Mouse (Mus musculus): Measurements from ENCODE around the gene Ada.

Ada gene

GRCm38 (mm10) chr2:163728300-163728699 lies 21.7 kb downstream of the Ada start:
- DNase-seq: no peak

- no peak for DNase-seq
Measured at GRCm38 (mm10) chr2:163726766-163727393, 23.2 kb downstream of the Ada start.

DNA sequence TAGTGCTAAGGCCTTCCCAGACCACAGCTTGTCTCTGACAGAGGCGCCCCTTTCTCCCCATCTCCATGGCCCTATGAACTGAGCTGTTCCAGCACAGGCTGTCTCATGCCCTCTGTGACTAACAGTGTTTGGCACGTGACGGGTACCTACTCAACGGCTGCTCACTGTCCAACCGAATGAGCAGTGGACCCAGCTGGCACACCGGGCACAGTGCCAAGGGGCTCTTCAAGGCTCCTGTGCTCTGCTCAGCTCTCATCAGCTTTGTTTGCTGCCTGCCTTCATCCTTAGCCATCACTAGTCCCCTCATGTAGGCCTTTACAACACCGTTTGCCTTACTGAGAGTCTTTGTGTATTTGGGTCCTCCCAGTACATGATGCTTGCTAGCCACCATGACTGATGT lies 27.5 kb downstream of the Ada start:
- peak; percentile 42 for DNase-seq

- DNase-seq: no peak
Measured at GRCm38 (mm10) chr2:163719616-163720015, 30.4 kb downstream of the Ada start.

DNA sequence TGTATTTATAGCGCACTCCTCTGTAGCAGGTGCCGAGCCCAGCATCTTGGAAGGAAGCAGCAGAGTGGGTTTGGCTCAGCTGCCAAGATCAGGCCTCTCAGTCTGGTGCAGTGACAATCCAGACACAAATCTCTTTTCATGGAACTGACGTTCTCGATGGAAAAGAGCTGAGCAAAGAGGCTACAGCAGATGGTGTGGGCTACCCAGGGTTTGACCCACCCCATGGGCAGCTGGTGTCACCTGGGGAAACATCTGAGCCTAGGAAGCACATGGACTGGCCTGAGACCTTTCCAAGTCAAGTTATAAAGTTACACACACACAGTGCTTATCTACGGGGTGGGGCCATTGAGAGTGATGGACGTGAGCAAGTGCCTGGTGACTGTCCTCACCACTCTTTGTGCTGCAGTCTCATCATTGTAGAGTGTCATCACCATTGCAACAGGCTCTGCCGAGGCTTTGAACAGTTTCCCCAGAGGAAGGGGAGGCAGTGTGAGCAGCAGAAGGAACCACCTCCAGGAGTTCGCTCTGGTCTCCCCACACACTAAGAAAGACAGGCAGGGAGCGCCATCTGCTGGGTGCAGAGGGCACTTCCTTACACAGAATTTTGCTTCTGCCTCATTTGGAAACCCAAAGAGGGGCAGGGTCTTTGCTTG lies 31.0 kb downstream of the Ada start:
- peak; percentile 79 for DNase-seq

DNA sequence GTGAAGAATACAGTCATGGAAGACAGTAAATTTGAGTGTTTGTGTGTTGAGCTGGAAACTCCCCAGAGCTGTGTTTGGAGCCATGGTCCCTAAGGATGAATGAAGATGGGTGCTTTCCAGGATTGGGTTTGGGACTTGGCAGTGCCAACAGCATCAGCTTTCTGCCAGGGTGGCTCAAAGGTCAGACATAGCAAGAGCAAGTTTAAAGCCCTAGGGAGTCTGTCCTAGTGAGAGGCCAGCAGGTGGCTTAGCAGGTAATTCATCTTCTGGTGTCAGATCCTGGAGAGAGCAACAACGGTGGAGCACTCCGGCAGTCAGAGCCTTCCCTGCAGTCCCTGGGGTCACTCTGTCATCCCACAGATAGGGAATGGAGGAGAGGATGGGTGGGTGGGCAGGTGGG lies 31.5 kb downstream of the Ada start:
- no peak for DNase-seq

DNA sequence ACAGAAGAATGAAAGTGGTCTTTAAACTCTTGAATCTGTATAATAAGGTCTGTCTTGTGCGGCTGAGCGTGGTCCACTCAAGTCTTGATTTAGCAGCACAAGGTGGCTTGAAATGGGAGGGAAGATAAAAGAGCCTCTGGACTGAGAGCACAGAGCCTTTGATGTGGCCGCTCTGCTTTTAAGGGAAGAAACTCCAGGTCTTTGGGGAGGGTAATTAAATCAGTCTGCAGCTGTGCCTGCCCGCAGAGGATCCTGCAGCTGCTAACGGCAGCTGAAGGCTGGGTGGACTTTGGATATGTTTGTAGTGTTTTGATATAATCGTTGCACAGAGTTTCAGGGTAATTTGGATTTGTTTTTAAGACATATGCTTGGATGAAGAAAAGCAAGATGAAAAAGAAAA lies 33.2 kb downstream of the Ada start:
- DNase-seq: no peak

DNA sequence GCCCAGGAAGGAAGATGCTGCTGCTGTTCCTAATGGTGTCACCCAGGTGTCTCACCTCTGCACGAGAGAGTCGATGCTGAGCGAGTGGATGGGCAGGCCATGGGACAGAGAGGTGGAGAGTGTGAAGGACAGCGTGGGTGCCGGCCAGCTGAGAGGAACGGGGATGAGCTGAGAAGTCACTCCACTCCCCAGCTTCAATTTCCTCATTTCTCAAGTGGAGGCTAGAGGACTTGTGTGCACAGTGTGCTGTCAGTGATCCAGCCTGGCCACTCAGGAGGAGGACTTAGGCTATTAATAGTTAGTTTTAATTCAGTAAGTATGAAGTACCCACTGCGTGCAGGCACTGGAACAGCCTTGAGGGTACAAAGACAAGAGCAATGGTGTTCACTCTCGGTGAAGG lies 33.6 kb downstream of the Ada start:
- no peak for DNase-seq

DNA sequence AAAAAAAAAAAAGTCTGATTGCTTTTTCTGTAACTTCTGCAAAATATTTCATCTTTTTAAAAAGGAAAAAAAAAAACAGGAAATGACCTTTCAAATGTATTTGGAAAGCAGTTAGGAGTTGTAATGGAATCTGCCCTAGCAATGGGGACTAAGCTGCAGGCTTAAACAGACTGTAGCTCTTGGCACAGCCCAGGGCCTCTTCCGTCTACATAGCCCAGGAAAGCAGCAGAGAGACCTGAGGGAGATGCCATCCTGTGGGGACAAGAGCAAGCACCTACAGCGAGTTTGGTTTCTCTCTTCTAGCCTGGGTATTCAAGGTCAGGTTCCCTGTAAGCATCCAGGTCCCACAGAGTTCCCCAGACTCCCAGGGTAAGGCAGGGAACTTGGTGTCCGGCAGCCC lies 36.7 kb downstream of the Ada start:
- no peak for DNase-seq

DNA sequence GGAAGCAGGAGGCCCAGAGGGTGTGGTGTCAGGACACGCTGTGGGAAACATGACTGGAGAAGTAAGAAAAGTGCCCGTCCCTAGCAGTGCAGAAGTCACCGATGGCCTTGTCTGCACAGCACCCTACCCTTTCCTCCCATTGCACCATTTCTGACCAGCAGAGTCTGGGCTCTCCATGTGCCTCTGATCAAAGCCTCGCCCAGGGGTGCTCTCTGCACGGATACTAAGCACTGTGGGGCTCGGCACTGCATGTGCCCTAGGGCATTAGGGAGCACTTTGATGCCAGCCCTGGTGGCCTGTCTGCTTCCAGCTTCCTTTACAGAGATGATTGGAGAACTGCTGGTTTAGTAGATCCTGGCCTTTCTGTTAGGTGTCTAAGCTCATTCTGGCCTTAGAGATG lies 37.2 kb downstream of the Ada start:
- no peak for DNase-seq

GRCm38 (mm10) chr2:163712473-163712872 lies 37.6 kb downstream of the Ada start:
- no peak for DNase-seq

DNA sequence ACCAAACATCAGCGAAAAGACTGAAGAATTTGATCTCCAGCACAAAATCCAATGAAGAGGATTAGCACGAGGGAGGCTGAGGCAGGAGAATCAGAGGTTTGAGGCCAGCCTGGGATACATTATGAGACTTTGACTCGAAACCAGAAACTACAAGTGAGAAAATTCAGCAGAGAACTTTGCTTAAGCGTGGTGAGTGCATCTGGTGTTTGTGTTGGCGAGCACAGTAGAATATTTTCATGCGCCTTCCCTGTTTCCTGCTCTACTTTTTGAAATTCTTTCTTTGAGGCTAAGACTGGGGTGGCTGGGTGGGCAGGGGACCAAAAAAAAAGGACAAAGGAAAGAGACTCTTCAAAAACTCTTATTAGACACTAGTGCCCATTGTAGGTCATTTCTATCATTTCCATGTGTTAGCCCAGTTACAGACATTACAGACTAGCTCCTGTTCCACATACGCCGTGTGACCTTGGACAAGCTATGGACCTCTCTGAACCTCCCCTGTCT lies 38.6 kb downstream of the Ada start:
- no peak for DNase-seq

DNA sequence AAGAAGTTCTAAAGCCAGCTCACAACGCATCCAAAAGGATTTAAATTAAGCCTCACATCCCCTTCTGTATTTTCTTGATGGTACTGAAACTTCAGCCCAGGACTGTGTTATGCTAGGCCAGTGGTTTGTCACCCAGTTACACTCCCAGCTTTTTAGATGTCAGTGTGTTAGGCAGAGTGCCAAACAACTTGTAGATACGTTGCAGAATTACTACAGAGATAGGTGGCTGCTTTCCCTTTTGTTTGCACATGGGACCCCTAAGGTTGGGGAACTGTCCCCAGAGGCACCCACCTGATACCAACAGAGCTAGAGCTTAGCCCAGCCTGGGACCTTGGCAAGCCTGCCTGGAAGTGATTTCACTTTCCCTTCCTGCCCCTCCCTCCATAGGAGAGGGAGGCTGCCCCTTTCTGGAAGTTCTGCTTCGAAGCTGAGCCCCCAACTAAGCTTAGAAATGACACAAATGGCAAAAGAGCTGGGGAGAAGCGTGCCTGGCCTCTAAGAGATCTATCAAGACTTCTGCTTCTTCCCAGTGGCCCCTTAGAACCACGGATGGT lies 39.4 kb downstream of the Ada start:
- DNase-seq: no peak

DNA sequence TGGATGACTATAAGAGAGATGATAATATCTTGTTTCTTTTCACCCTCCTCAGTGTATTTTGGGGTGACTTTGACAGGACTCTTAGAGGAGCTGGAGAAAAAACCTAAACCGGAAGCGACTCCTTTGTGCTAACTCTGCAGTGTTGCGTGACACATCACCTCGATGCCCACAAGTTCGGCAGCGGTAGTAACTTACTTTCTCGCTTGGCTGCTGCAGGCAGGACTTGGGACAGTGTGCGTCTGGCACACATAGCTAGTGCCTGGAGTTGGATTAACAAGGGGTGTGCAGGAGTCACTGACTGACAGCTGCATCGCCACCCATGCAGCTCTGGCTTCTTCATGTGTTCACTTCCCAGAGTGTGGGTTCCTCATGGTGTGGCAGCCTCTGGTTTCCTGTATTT lies 40.0 kb downstream of the Ada start:
- no peak for DNase-seq

DNA sequence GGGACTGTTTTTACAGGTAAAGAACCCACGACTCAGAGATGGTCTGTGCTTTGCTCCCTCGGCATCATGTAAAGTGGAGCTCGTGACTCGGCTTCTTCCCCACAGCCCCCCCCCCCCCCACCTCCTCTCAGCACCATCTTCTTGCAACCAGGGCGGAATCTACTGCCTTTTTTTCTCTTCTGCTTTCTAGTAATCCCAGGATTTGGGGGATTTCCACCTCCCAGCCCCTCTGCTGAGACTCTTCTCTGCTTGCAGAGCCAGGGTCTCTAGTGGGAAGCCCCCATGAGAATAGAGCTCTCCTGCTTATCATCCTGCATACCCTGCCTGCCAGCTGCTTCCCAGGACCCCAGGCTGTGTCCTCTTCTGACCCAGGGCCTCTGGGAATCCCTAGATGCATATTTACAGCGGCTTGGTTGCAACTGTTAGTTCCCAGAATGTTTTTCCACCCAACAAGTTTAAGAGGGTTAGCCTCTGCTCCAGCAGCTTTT lies 41.2 kb downstream of the Ada start:
- no peak for DNase-seq

- no peak for DNase-seq
Measured at GRCm38 (mm10) chr2:163708321-163708720, 41.7 kb downstream of the Ada start.

GRCm38 (mm10) chr2:163703599-163704260 lies 46.3 kb downstream of the Ada start:
- DNase-seq: no peak

DNA sequence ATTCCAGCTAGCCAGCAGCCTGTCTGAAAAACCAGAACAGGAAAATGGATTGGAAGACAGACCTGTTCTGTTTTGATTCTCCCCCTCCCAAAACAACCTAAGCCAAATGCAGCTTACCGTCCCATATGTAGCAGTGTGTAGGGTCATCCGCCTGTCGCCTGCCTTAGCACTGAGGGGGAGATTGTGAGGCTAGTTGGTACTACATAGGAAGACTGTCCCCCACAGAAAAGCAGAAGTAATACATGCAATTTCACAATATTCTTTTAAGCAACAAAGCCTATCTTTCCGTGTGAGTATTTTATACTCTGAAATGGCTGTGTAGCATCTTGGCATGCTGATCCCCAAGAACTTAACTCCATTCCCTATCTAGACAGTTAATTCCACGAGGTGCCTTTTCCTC lies 47.1 kb downstream of the Ada start:
- DNase-seq: no peak

- DNase-seq: no peak
Measured at GRCm38 (mm10) chr2:163702431-163702830, 47.6 kb downstream of the Ada start.

DNA sequence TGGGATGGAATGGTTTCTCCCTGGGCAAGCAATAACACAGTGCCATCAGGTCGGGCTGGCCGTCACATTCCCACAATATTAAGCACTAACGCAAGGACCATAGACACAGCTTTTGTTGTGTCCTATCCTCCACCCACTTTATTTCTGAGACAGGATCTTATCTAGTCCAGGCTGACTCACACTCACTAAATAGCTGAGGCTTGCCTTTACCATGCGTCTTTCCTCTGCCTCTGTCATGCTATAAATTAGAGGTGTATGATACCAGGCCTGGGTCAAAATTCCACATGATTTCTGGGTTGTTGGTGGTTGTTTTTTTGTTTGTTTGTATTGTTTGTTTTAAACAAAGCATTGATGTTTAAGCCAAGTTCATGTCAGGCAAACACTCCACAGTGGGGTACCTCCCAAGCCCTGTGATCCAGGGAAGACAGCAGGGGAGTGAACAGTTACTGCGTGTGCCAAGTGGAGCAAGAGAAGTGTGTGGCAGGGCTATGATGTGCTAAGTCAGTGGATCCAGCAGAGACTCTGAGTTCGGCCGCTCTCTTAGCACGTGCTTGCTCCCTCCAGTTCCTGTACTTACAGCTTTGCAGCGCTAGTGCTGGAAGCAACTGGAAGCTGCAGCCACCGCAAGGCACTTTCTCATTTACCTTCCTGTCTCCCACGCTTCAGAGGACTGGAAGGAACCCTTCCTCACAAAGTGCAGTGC lies 50.8 kb downstream of the Ada start:
- no peak for DNase-seq

GRCm38 (mm10) chr2:163697764-163698480 lies 52.1 kb downstream of the Ada start:
- no peak for DNase-seq

- DNase-seq: no peak
Measured at GRCm38 (mm10) chr2:163696763-163697162, 53.3 kb downstream of the Ada start.
